Mouse (Mus musculus) liver, embryonic 15.5 days (tissue): Measurements from ENCODE around the gene Magea10. TPM values are rescaled to one million over a fixed set of nuclear protein-coding genes. Genes with fewer than 3 reads are reported as not detected.

Source experiments
- ATAC-seq: fragments of 200-750 bp; cut with Nextera tagmentation; 2 replicates; pipeline ENCODE4 v1.8.0; 2017; ENCODE audit warnings: moderate number of reproducible peaks, mild to moderate bottlenecking, moderate library complexity; ENCODE audit not compliant: insufficient read depth
- H3K27ac ChIP-seq: fragments of 300-500 bp; sonication (generic); replicated peaks from 2 replicates; pipeline ENCODE4 v1.5.1; 2015; ENCODE audit warnings: mild to moderate bottlenecking, inconsistent platforms
- H3K27me3 ChIP-seq: fragments of 300-500 bp; sonication (generic); 2 replicates; pipeline ENCODE4 v1.6.1; 2015; ENCODE audit warnings: mild to moderate bottlenecking, inconsistent platforms
- H3K36me3 ChIP-seq: fragments of 300-500 bp; sonication (generic); replicated peaks from 2 replicates; pipeline ENCODE4 v1.6.1; 2015; ENCODE audit warnings: moderate library complexity, mild to moderate bottlenecking, inconsistent platforms
- H3K4me1 ChIP-seq: fragments of 300-500 bp; sonication (generic); replicated peaks from 2 replicates; pipeline ENCODE4 v1.6.1; 2015; ENCODE audit warnings: inconsistent platforms
- H3K4me2 ChIP-seq: fragments of 300-500 bp; sonication (generic); 2 replicates; pipeline ENCODE4 v1.6.1; 2015; ENCODE audit warnings: moderate library complexity, mild to moderate bottlenecking, inconsistent platforms
- H3K4me3 ChIP-seq: fragments of 300-500 bp; sonication (generic); replicated peaks from 2 replicates; pipeline ENCODE4 v1.5.1; 2015; ENCODE audit warnings: mild to moderate bottlenecking, inconsistent platforms
- H3K9ac ChIP-seq: fragments of 300-500 bp; sonication (generic); 2 replicates; pipeline ENCODE4 v1.6.1; 2015; ENCODE audit warnings: moderate library complexity, mild to moderate bottlenecking, inconsistent platforms
- H3K9me3 ChIP-seq: fragments of 300-500 bp; sonication (generic); replicated peaks from 2 replicates; pipeline ENCODE4 v1.6.1; 2016; ENCODE audit warnings: inconsistent platforms
- WGBS: fragments of 180-500 bp; shearing (Covaris S2); methylation state at CpG from one replicate; pipeline ENCODE4 v1.1.7; 2015; ENCODE audit warnings: mixed read lengths; ENCODE audit not compliant: insufficient replicate concordance; 5-methylcytosine and 5-hydroxymethylcytosine counted together
- polyA plus RNA-seq: library from polyadenylated mRNA; unstranded; fragments of >200 nt; fragmentation: Nextera tagmentation; extraction: Ambion mirVana; gene quantifications from 2 replicates; pipeline ENCODE4 v1.2.1, GENCODE M21; 2015

The Magea10 gene
- polyA plus RNA-seq = not detected in 2 replicates

DNA sequence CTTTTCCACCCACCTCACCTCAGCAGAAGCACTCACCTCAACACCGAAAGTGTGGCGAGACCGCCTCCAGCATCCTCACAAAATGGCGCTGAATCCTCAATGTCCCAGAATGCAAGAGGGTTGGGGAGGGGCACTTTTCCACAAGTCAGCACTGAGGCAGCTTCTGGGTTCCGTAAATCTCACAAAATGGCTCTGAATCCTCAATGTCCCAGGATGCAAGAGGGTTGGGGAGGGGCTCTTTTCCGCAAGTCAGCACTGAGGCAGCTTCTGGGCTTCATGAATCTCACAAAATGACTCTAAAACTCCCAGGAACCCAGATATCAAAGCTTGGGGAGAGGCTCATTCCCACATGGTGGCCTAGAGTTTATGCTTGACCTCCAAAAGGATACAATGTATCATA, at the start of gene Magea10:
Magea10 (minus strand) TSS at position 101 of the 400 bp plus-strand sequence.
- no peaks in the 10 kb centered on the region for H3K27me3 ChIP-seq
- no peak within 1 kb of the TSS for H3K27ac ChIP-seq
- no peak within 1 kb of the TSS for H3K9ac ChIP-seq
- no peaks in the 10 kb centered on the region for H3K4me1 ChIP-seq
- no peaks in the 10 kb centered on the region for H3K36me3 ChIP-seq
- 77% methylated on average over 6 of the region's 6 CpGs for WGBS
- no peak for ATAC-seq
- no peaks in the 10 kb centered on the region for H3K9me3 ChIP-seq
- H3K4me2 ChIP-seq = no peak within 1 kb of the TSS
- H3K4me3 ChIP-seq = no peak within 1 kb of the TSS

DNA sequence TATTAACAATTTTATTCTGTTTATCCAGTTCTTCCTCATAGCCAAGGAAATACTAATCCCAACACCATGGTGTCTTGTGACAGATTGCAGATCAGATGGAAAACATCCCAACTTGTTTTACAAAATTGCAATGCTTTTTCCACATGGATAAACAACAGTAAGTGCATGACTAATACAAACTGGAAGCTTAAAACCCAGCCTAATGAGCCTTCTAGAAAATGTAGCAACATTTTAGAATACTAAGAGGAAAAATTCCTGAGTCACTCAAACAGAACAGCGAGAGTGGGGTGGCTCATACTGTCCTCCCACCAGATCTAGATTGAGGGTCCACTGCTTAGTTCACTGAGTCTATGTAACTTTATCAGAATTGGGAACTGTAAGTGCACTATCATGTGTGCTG, 4.7 kb downstream of the Magea10 start:
- H3K36me3 ChIP-seq = no peaks in the 10 kb centered on the region
- no peaks in the 10 kb centered on the region for H3K9me3 ChIP-seq
- ATAC-seq = no peak
- no peaks in the 10 kb centered on the region for H3K4me1 ChIP-seq
- H3K9ac ChIP-seq = no peak overlapping the region
- H3K27ac ChIP-seq = no peak overlapping the region
- no peak overlapping the region for H3K4me2 ChIP-seq
- 34% methylated on average over 1 of the region's 1 CpGs for WGBS
- H3K27me3 ChIP-seq = no peaks in the 10 kb centered on the region
- H3K4me3 ChIP-seq = no peak overlapping the region

Other genes with a start within 250 kb of the Magea10 start
- not detected in 2 replicates for gene Magea4, start 164.8 kb downstream of the Magea10 start, polyA plus RNA-seq
- 0.12 and 0.14 TPM in 2 replicates for gene Gabre, start 112.1 kb downstream of the Magea10 start, polyA plus RNA-seq